Mouse (Mus musculus) kidney, postnatal 36 days (tissue): ENCODE data around the gene Gm38392.
"Not testable (repeated sequence)": the region's sequence is repeated elsewhere in the genome, so short reads cannot be mapped to it uniquely, and the experiment has no call there.

Source experiments
- DNase-seq, 2 experiments: peaks; one replicate each; pipeline ENCODE4 v3.0.0; 2021 to 2022; ENCODE audit warnings: mixed read lengths in 2 of 2

Gm38392 gene

GRCm38 (mm10) chr3:88287110-88287509, at the start of gene Gm38392:
Gene Gm38392 (minus strand): TSS chr3:88287210.
- no peak for DNase-seq

- peak; percentile 97 for DNase-seq
Measured at GRCm38 (mm10) chr3:88336058-88337013, 49.3 kb upstream of the Gm38392 start, which contains the start of the genes Tmem79 and Smg5. Gene Tmem79 (minus strand): TSS chr3:88336148. Gene Smg5 (plus strand): TSS chr3:88336260.

- DNase-seq = peak in 1 of 2 experiments; percentile 51
Measured at GRCm38 (mm10) chr3:88335436-88336053, 48.5 kb upstream of the Gm38392 start.

GRCm38 (mm10) chr3:88334902-88335435, 48.0 kb upstream of the Gm38392 start:
- no peak for DNase-seq

GRCm38 (mm10) chr3:88334029-88334658, 47.1 kb upstream of the Gm38392 start:
- peak; percentile 40 to 53 for DNase-seq

DNA sequence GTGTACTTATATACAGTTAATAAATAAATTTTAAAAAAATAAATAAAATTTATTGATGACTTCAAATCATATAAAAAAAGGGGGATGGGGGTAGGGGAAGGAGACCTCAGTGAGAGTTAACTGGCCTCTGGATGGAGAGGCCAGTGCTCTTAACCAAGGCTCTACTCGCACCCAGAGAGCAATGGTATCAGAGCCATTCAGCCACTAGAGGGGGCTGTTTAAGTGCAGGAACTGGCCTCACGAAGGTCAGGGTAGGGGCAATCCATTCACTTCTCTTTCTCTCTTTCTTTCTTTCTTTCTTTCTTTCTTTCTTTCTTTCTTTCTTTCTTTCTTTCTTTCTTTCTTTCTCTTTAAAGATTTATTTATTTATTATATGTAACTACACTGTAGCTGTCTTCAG, 44.3 kb upstream of the Gm38392 start:
- DNase-seq = peak; percentile 50 to 76

DNA sequence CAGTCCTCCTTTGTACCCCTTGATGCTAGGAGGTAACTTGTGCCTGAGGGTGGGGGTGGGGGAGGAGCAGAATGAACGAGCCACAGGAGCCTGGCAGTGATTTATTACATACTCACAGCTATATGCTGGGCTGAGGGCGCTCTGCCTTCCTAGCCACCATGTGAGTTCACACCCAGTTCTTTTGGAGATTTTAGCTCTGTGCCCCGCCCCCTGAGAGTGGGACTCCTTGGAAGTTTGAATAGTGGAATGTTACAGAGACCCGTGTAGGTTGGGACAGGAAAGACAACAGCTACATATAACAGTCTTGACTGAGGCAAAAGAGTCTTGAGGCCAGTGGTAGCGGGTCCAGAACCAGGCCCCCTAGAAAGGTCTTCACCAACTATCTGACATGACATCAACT, 41.9 kb upstream of the Gm38392 start:
- DNase-seq = no peak

DNA sequence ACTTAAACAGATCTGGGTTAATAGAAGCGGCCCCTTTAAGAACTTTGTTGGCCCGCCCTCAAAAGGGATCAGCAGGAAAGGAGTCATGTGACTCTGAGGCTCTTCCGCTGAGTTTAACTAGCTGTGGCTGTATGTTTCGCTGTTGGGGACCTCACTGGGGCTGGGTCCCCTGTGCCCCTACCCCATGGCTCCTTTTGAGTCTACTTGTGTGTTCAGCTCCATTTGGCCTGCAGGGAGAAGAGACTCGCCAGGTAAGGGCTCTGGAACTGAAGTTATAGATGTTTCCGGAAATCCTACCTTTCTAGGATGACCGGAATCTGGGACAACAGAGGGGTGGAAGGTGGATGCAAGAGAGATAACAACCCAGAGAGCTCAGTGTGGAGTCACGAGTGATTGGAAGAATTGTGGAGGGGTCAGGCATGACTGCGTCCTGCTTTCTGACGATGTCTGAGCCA, 38.0 kb upstream of the Gm38392 start, which contains the start of gene Glmp:
TSS of gene Glmp (plus strand) at position 73 of the 455 bp plus-strand sequence.
- peak; percentile 74 to 83 for DNase-seq

DNA sequence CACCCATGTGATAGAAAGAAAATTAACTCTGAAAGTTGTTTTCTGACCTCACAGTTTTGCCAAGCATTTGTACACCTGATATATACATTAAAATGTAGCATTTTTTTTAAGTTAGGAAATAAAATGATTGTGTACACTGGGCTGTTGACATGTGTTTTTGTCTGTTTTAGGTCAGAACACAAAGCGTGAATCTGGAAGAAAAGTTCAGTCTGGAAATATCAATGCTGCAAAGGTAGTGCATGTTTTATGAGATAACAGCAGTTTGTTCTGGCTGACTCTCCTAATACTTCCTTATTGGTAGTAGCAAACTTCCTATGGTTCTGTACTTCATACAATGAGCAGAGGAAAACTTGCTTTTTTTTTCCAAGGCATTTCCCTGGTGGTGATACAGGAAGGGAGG, 12.2 kb upstream of the Gm38392 start:
- DNase-seq = no peak

DNA sequence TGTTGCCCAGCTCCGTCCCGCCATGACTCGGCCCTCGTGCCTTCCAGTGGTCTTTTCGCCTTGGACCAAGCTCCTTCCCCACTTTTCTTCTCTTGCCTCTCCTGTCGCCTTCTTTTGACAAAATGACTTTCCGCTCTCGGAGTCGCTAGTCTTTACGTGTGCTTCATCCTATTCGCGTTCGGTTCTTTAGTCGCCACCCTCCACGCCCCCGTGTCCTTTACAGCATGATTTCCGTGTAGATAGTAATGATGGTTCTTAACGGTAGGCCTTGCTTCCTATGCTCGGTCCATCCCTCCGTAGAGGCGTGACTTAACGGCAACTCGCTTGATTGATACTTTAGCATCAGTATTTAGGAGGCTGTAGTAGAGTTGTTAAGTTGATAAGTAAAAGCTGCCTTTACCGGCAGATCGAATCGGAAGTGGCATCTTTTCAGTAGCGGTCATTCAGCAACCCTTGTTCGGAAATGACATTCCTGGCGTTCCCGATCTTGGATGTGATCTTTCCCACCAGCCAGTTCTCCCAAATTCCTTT, 10.4 kb upstream of the Gm38392 start:
- peak in 1 of 2 experiments; percentile 7 for DNase-seq

GRCm38 (mm10) chr3:88296561-88297318, 9.7 kb upstream of the Gm38392 start, which contains the start of the genes Tsacc and Cct3:
Gene Tsacc (minus strand): TSS chr3:88296999.
Gene Cct3 (plus strand): TSS chr3:88297116.
- peak; percentile 97 to 99 for DNase-seq

DNA sequence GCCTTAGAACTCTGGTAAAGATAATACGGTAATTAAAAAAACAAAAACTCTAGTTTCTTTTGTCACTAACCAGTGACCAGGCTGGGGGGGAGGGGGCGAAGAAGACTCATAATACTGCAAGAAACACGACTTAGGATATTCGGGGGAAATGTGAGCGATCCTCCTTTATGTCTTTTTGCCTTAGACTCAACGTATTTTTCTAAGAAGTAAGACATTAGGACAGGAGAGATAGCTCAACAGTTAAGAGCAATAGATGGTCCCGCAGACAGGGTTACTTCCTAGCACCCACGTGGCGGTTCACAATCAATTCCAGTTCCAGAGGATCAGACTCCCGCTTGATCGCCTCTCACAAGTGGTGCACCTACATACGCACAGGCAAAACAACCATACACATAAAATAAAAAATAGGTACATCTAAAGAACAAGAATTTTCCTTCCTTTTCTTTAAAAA, 9.1 kb upstream of the Gm38392 start:
- DNase-seq = no peak

- DNase-seq = not testable (repeated sequence)
Measured at GRCm38 (mm10) chr3:88295272-88295671, 8.3 kb upstream of the Gm38392 start.

DNA sequence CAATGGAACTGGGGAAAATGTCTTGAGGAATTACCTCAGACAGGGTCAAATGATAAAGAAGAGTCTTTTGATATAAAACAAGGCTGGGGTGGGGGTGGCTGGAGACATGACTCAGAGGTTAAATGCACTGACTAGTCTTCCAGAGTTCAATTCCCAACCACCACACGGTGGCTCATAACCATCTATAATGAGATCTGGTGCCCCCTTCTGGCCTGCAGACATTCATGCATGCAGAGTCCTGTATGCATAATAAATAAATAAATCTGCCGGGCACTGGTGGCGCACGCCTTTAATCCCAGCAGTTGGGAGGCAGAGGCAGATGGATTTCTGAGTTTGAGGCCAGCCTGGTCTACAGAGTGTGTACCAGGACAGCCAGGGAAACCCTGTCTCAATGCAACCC, 5.0 kb upstream of the Gm38392 start:
- peak; percentile 35 to 54 for DNase-seq

- not testable (repeated sequence) for DNase-seq
Measured at GRCm38 (mm10) chr3:88288133-88288713, 1.2 kb upstream of the Gm38392 start.

GRCm38 (mm10) chr3:88285565-88285895, 1.5 kb downstream of the Gm38392 start:
- not testable (repeated sequence) for DNase-seq

DNA sequence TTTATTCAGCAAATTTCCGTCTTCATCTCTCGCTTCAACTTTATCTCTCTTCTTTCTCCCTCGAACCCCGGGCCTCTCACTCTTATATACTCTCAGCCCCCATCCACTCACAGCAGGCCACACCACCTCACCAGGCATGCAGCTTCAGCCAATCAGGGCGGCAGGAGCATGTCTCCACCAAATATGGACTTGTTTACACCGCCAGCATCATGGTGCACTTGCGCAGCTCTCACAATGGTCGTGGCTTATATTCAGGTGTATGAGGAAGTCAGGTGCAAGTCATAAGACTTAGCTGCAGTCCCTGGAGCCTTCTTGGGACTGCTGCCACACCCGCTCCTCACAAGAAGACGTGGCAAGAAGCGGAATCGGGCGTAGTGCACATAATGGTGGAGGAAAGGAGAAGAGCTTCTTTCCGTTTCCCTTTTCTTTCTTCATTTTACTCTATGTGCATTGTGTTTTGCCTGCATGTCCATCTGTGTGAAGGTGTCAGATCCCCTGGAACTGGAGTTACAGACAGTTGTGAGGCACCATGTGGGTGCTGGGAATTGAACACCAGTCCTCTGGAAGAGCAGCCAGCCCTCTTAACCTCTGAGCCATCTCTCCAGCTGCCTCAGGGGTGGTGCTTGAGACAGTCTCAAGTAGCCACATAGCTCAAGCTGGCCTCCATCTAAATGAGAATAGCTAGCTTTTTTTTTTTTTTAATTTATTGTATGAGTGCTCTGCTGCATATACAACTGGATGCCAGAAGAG, 2.0 kb downstream of the Gm38392 start:
- DNase-seq = not testable (repeated sequence)

GRCm38 (mm10) chr3:88281141-88281916, 5.7 kb downstream of the Gm38392 start:
- DNase-seq = not testable (repeated sequence)

DNA sequence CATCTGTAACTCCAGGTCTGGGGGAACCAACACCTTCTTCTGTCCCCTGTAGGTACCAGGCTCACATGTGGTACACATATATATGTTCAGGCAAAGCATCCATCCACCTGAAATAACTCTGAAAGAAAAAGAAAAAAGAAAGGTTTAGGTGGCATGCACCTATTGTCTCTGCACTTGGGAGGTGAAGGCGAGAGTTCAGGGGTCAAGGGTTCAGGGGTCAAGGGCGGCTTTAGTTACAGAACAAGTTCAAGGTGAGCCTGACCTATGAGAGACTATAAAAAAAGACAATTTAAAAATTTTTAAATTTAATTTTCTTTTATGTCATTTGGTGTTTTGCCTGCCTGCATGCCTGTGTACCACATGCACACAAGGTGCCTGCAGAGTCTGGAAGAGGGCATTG, 7.0 kb downstream of the Gm38392 start:
- DNase-seq = no peak
